Mouse (Mus musculus) erythroblast, embryonic 14.5 days (primary cell): ENCODE measurements around the gene Wwox.

Experiments
- GATA1 ChIP-seq: IDR thresholded peaks from 2 replicates; pipeline ENCODE4 v1.6.1; 2012; ENCODE audit warnings: low read length, inconsistent platforms, mixed read lengths
- TAL1 ChIP-seq: IDR thresholded peaks from 3 replicates; pipeline ENCODE4 v1.6.1; 2012; ENCODE audit warnings: low read length, inconsistent platforms, mixed read lengths

DNA sequence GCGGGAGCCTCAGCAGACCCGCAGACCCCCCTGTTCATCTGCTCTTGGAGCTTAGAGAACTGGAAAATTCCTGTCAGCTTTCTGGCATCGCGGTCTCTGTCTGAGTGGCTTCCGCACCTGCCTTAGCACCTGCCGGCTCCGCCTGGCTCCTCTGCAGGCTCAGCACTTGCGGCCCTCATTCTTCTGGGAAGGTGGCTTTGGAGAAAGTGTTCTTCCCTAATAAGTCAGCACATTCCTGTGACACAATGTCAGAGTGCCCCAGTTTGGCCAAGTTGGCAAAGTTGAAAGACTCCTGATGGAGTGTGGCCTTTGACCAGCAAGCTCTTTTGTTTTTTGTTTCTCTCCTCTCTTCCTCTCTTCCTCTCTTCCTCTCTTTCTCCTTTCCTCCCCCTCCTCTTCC lies 343.9 kb downstream of the Wwox start:
- no peak for TF ChIP-seq GATA1
- TF ChIP-seq TAL1: no peak
